Mouse (Mus musculus) layer of hippocampus, adult 18-20 months (tissue): Measurements from ENCODE around the gene Ndufb2. TPM values are rescaled to one million over a fixed set of nuclear protein-coding genes. Genes with fewer than 3 reads are reported as not detected.

Experiments
- DNase-seq, 2 experiments: peaks; one replicate each; pipeline ENCODE4 v3.0.0; 2022; ENCODE audit warnings: low spot score in 2 of 2
- total RNA-seq, 2 experiments: library from RNA; stranded (reverse); gene quantifications; 2 replicates each; pipeline ENCODE4 v1.2.3; 2021

The Ndufb2 gene
- total RNA-seq, 2 experiments from 2014 or later = 169 to 176 TPM

GRCm38 (mm10) chr6:39579552-39579951 lies 12.8 kb upstream of the Ndufb2 start:
- DNase-seq = no peak

- DNase-seq = no peak
Measured at GRCm38 (mm10) chr6:39580558-39580957, 11.8 kb upstream of the Ndufb2 start.

- no peak for DNase-seq
Measured at GRCm38 (mm10) chr6:39581087-39581784, 11.1 kb upstream of the Ndufb2 start.

GRCm38 (mm10) chr6:39585517-39585916 lies 6.9 kb upstream of the Ndufb2 start, which contains the start of gene Gm42420:
Gene Gm42420 (plus strand): TSS chr6:39585753.
- no peak for DNase-seq

- DNase-seq = no peak
Measured at GRCm38 (mm10) chr6:39591481-39591880, 893 bp upstream of the Ndufb2 start.

- no peak for DNase-seq
Measured at GRCm38 (mm10) chr6:39600851-39601250, 8.5 kb downstream of the Ndufb2 start.

GRCm38 (mm10) chr6:39601828-39602227 lies 9.5 kb downstream of the Ndufb2 start:
- DNase-seq = no peak

GRCm38 (mm10) chr6:39604565-39604964 lies 12.2 kb downstream of the Ndufb2 start:
- DNase-seq = peak; percentile 60 to 82

GRCm38 (mm10) chr6:39606056-39606455 lies 13.7 kb downstream of the Ndufb2 start:
- DNase-seq = no peak

- DNase-seq = no peak
Measured at GRCm38 (mm10) chr6:39606862-39607261, 14.5 kb downstream of the Ndufb2 start.

GRCm38 (mm10) chr6:39607365-39607764 lies 15.0 kb downstream of the Ndufb2 start:
- no peak for DNase-seq

GRCm38 (mm10) chr6:39610207-39610606 lies 17.8 kb downstream of the Ndufb2 start:
- DNase-seq = no peak

GRCm38 (mm10) chr6:39611296-39611695 lies 18.9 kb downstream of the Ndufb2 start:
- no peak for DNase-seq

Other genes with a start within 250 kb of the Ndufb2 start
- 10 to 100 TPM; 66.2 to 75.6 TPM for gene Slc37a3, start 214.9 kb upstream of the Ndufb2 start, total RNA-seq
- gene Rab19, start 211.4 kb upstream of the Ndufb2 start, total RNA-seq = not detected
- gene Mkrn1, start 172.1 kb upstream of the Ndufb2 start, total RNA-seq = 100 to 1,000 TPM; 113 to 118 TPM
- 10 to 100 TPM; 37.6 to 38.9 TPM for gene Dennd2a, start 34.7 kb upstream of the Ndufb2 start, total RNA-seq
- gene Adck2, start 18.7 kb upstream of the Ndufb2 start, total RNA-seq = 10 to 100 TPM; 21.6 to 27.3 TPM
- gene Gm42420, start 6.8 kb upstream of the Ndufb2 start, total RNA-seq = not detected
- 100 to 1,000 TPM; 116 to 130 TPM for gene Braf, start 132.9 kb downstream of the Ndufb2 start, total RNA-seq
- 100 to 1,000 TPM; 112 to 117 TPM for gene Mrps33, start 218.4 kb downstream of the Ndufb2 start, total RNA-seq